Mouse (Mus musculus) CH12.LX (cell line): ENCODE data around the gene Hes5. TPM values are rescaled to one million over a fixed set of nuclear protein-coding genes. Genes with fewer than 3 reads are reported as not detected.

Source experiments
- DNase-seq: peaks from one replicate; pipeline ENCODE4 v3.0.0-alpha.2; 2013; ENCODE audit errors: extremely low read depth
- H3K27ac ChIP-seq: 2 replicates; pipeline ENCODE4 v1.5.1; 2012; ENCODE audit warnings: low read depth, mild to moderate bottlenecking, control low read depth, moderate library complexity; ENCODE audit not compliant: insufficient read depth
- H3K27me3 ChIP-seq: replicated peaks from 2 replicates; pipeline ENCODE3; 2012; ENCODE audit warnings: inconsistent platforms
- H3K36me3 ChIP-seq, 2 experiments: replicated peaks in 1 of 2; 2 replicates each; pipeline versions ENCODE3 to v1.6.1; 2012; ENCODE audit warnings: inconsistent platforms in 1 of 2, low read length in 1 of 2, mild to moderate bottlenecking in 1 of 2, mixed read lengths in 1 of 2, moderate library complexity in 1 of 2; ENCODE audit not compliant: control insufficient read depth in 1 of 2, insufficient read depth in 1 of 2
- H3K4me1 ChIP-seq, 2 experiments: 2 replicates each; pipeline ENCODE4 v1.6.1; 2012; ENCODE audit warnings: inconsistent platforms in 1 of 2, moderate library complexity in 1 of 2; ENCODE audit not compliant: insufficient read depth in 2 of 2, control insufficient read depth in 1 of 2
- H3K4me2 ChIP-seq: 2 replicates; pipeline ENCODE4 v1.6.1; 2012; ENCODE audit warnings: low read depth, mild to moderate bottlenecking, control low read depth; ENCODE audit not compliant: poor library complexity, insufficient read depth, severe bottlenecking
- H3K4me3 ChIP-seq, 3 experiments: fragments of 150-350 bp in 1 of 3; sonication (generic) in 1 of 3; replicated peaks in 1 of 3; 2 replicates each; pipeline versions ENCODE3 to v1.5.1; 2011 to 2012; ENCODE audit warnings: low read depth in 2 of 3, low read length in 2 of 3, mild to moderate bottlenecking in 2 of 3, moderate library complexity in 2 of 3, control low read depth in 1 of 3, improper control_type of control experiment in 1 of 3, inconsistent platforms in 1 of 3, mixed read lengths in 1 of 3; ENCODE audit not compliant: poor library complexity in 1 of 3
- H3K79me2 ChIP-seq: replicated peaks from 2 replicates; pipeline ENCODE4 v1.6.1; 2012; ENCODE audit warnings: mild to moderate bottlenecking, moderate library complexity; ENCODE audit not compliant: control insufficient read depth, poor library complexity, insufficient read depth, severe bottlenecking; ENCODE audit errors: extremely low read depth
- H3K9ac ChIP-seq: 2 replicates; pipeline ENCODE4 v1.6.1; 2012; ENCODE audit warnings: low read depth, mild to moderate bottlenecking, control low read depth, moderate library complexity; ENCODE audit not compliant: insufficient read depth
- H3K9me3 ChIP-seq: replicated peaks from 2 replicates; pipeline ENCODE3; 2012; ENCODE audit warnings: low read length, inconsistent platforms, mixed read lengths
- CHD2 ChIP-seq: IDR thresholded peaks from 2 replicates; pipeline ENCODE4 v1.6.1; 2011; ENCODE audit warnings: low read length, improper control_type of control experiment
- CTCF ChIP-seq, 2 experiments: IDR thresholded peaks in 1 of 2; conservative IDR thresholded peaks in 1 of 2; 2 replicates each; pipeline ENCODE4 v1.5.1; 2011 to 2012; ENCODE audit warnings: low read depth in 2 of 2, low read length in 2 of 2, improper control_type of control experiment in 1 of 2, inconsistent platforms in 1 of 2, mild to moderate bottlenecking in 1 of 2, moderate library complexity in 1 of 2
- ELF1 ChIP-seq: IDR thresholded peaks from 2 replicates; pipeline ENCODE4 v1.6.1; 2014; ENCODE audit warnings: low read depth, mild to moderate bottlenecking, inconsistent platforms, low read length, improper control_type of control experiment
- GABPA ChIP-seq: IDR thresholded peaks from 2 replicates; pipeline ENCODE4 v1.6.1; 2012; ENCODE audit warnings: low read depth, low read length, improper control_type of control experiment, inconsistent platforms; ENCODE audit not compliant: insufficient replicate concordance
- HCFC1 ChIP-seq: IDR thresholded peaks from 2 replicates; pipeline ENCODE4 v1.6.1; 2012; ENCODE audit warnings: low read depth, mild to moderate bottlenecking, inconsistent platforms, low read length, improper control_type of control experiment
- IRF4 ChIP-seq: IDR thresholded peaks from 2 replicates; pipeline ENCODE4 v1.6.1; 2014; ENCODE audit warnings: low read depth, mild to moderate bottlenecking, inconsistent platforms, low read length, improper control_type of control experiment
- JUN ChIP-seq: IDR thresholded peaks from 2 replicates; pipeline ENCODE4 v1.6.1; 2011; ENCODE audit warnings: low read depth, mild to moderate bottlenecking, low read length, improper control_type of control experiment, moderate library complexity; ENCODE audit not compliant: insufficient read depth
- JUND ChIP-seq: conservative IDR thresholded peaks from 2 replicates; pipeline ENCODE4 v1.6.1; 2011; ENCODE audit warnings: low read depth, low read length, improper control_type of control experiment
- MAFK ChIP-seq: IDR thresholded peaks from 2 replicates; pipeline ENCODE4 v1.6.1; 2011; ENCODE audit warnings: low read length, improper control_type of control experiment; ENCODE audit not compliant: insufficient replicate concordance
- MAZ ChIP-seq: IDR thresholded peaks from 2 replicates; pipeline ENCODE4 v1.6.1; 2012; ENCODE audit warnings: low read depth, mild to moderate bottlenecking, inconsistent platforms, low read length, improper control_type of control experiment, moderate library complexity
- MEF2A ChIP-seq: IDR thresholded peaks from 2 replicates; pipeline ENCODE4 v1.6.1; 2014; ENCODE audit warnings: low read depth, mild to moderate bottlenecking, inconsistent platforms, low read length, improper control_type of control experiment, borderline replicate concordance
- MXI1 ChIP-seq: IDR thresholded peaks from 2 replicates; pipeline ENCODE4 v1.6.1; 2011; ENCODE audit warnings: mild to moderate bottlenecking, low read depth, low read length, improper control_type of control experiment
- MYC ChIP-seq: IDR thresholded peaks from 2 replicates; pipeline ENCODE4 v1.6.1; 2011; ENCODE audit warnings: low read depth, mild to moderate bottlenecking, improper control_type of control experiment, low read length
- PAX5 ChIP-seq: IDR thresholded peaks from 2 replicates; pipeline ENCODE4 v1.6.1; 2012; ENCODE audit warnings: low read length, inconsistent platforms, mixed read lengths
- RAD21 ChIP-seq: IDR thresholded peaks from 2 replicates; pipeline ENCODE4 v1.6.1; 2011; ENCODE audit warnings: low read depth, mild to moderate bottlenecking, low read length, improper control_type of control experiment, moderate library complexity
- RCOR1 ChIP-seq: conservative IDR thresholded peaks from 2 replicates; pipeline ENCODE4 v1.6.1; 2012; ENCODE audit warnings: low read depth, mild to moderate bottlenecking, inconsistent platforms, low read length, improper control_type of control experiment
- SIN3A ChIP-seq: IDR thresholded peaks from 2 replicates; pipeline ENCODE4 v1.6.1; 2012; ENCODE audit warnings: low read length, improper control_type of control experiment, inconsistent platforms
- SMC3 ChIP-seq: IDR thresholded peaks from 2 replicates; pipeline ENCODE4 v1.6.1; 2011; ENCODE audit warnings: low read depth, low read length, improper control_type of control experiment
- TBP ChIP-seq: conservative IDR thresholded peaks from 2 replicates; pipeline ENCODE4 v1.6.1; 2011; ENCODE audit warnings: low read depth, low read length, improper control_type of control experiment
- USF1 ChIP-seq: IDR thresholded peaks from 2 replicates; pipeline ENCODE4 v1.6.1; 2014; ENCODE audit warnings: low read depth, mild to moderate bottlenecking, inconsistent platforms, low read length, improper control_type of control experiment
- USF2 ChIP-seq: conservative IDR thresholded peaks from 2 replicates; pipeline ENCODE4 v1.6.1; 2011; ENCODE audit warnings: low read depth, low read length, improper control_type of control experiment
- ZMIZ1 ChIP-seq: IDR thresholded peaks from 2 replicates; pipeline ENCODE4 v1.6.1; 2012; ENCODE audit warnings: low read depth, mild to moderate bottlenecking, inconsistent platforms, low read length, improper control_type of control experiment
- dilution Hi-C: fragments of 300-500 bp; cut with MboI; formaldehyde crosslinking; loops from 2 replicates; pipeline ENCODE4 v1.14.3; 2020; ENCODE audit warnings: low sequenced_read_pairs; ENCODE audit not compliant: extremely low pct_unique_long_range_greater_than_20kb, extremely low pct_ligation_motif_present
- in situ Hi-C: fragments of 300-500 bp; cut with MboI; formaldehyde crosslinking; loops from 3 replicates; pipeline ENCODE4 v1.14.3; 2019; ENCODE audit warnings: low sequenced_read_pairs, low pct_ligation_motif_present, low pct_unique_long_range_greater_than_20kb, mixed read lengths
- polyA plus RNA-seq: library from polyadenylated mRNA; unstranded; fragments of >175 nt; gene quantifications from 2 replicates; pipeline ENCODE4 v1.2.1, GENCODE M21; 2012; ENCODE audit warnings: low read depth; ENCODE audit not compliant: insufficient read length
- total RNA-seq, 2 experiments: library from RNA; depleted of rRNA; stranded (reverse); fragments of 300-350 nt in 1 of 2; fragments of >200 nt in 1 of 2; gene quantifications; 2 replicates each; pipeline ENCODE4 v1.2.3; 2012 to 2014

Gene Hes5
- total and polyA plus RNA-seq, 3 experiments: 1.7 to 6.8 (median 2.1) TPM

GRCm38 (mm10) chr4:155010870-155011269, 50.1 kb downstream of the Hes5 start:
- DNase-seq: no peak
- no peaks in the 10 kb centered on the region for H3K9me3 ChIP-seq
- H3K27ac ChIP-seq: no peak overlapping the region
- H3K27me3 ChIP-seq: peaks cover 98% of the 10 kb centered on the region
- H3K4me1 ChIP-seq: peaks cover 4 to 8% of the 10 kb centered on the region in 2 experiments
- H3K4me3 ChIP-seq: no peak overlapping the region
- H3K36me3 ChIP-seq: no peaks in the 10 kb centered on the region
- in situ Hi-C loops: no loop called here
- no peak overlapping the region for H3K9ac ChIP-seq
- H3K79me2 ChIP-seq: no peaks in the 10 kb centered on the region
- dilution Hi-C loops: no loop called here
- no peak overlapping the region for H3K4me2 ChIP-seq
- TF ChIP-seq SMC3 (no peak), CHD2 (no peak), USF1 (no peak), SIN3A (no peak), RAD21 (no peak), TBP (no peak), JUN (no peak), MYC (no peak), MEF2A (no peak), CTCF (conservative IDR thresholded peaks at IDR 0.05 in 1 of 2, IDR thresholded peaks at IDR 0.05 in 1 of 2; ENCODE audit: low read depth in 2 of 2, low read length in 2 of 2) (no peak), ZMIZ1 (no peak), IRF4 (no peak), RCOR1 (no peak), GABPA (no peak), PAX5 (no peak), MXI1 (no peak), JUND (no peak), USF2 (no peak)

- H3K79me2 ChIP-seq: no peaks in the 10 kb centered on the region
- H3K4me2 ChIP-seq: no peak overlapping the region
- TF ChIP-seq ELF1: no peak
- TF ChIP-seq MAZ: no peak
- no peak for TF ChIP-seq HCFC1
- no peak for TF ChIP-seq MAFK
- no peak for TF ChIP-seq ZMIZ1
- no peak for TF ChIP-seq CHD2
- no peak for TF ChIP-seq PAX5
- no peak overlapping the region for H3K4me3 ChIP-seq
- H3K9me3 ChIP-seq: no peaks in the 10 kb centered on the region
- peaks cover 98% of the 10 kb centered on the region for H3K27me3 ChIP-seq
- in situ Hi-C loops: no loop called here
- H3K27ac ChIP-seq: no peak overlapping the region
- no peaks in the 10 kb centered on the region for H3K36me3 ChIP-seq
- H3K4me1 ChIP-seq: peaks cover 4 to 8% of the 10 kb centered on the region in 2 experiments
- no peak for DNase-seq
- dilution Hi-C loops: no loop called here
- no peak overlapping the region for H3K9ac ChIP-seq
Measured at GRCm38 (mm10) chr4:155011312-155012025, 50.7 kb downstream of the Hes5 start.

Other genes with a start within 250 kb of the Hes5 start
- gene Ttc34, start 123.5 kb upstream of the Hes5 start, total RNA-seq (2012; rRNA removed): not detected in 2 replicates
- gene Ttc34, start 123.5 kb upstream of the Hes5 start, total RNA-seq (2014; rRNA removed): not detected in 2 replicates
- gene Ttc34, start 123.5 kb upstream of the Hes5 start, polyA plus RNA-seq: not detected in 2 replicates
- gene Mmel1, start 91.3 kb upstream of the Hes5 start, total RNA-seq (2012; rRNA removed): 2.0 and 3.9 TPM in 2 replicates
- gene Mmel1, start 91.3 kb upstream of the Hes5 start, total RNA-seq (2014; rRNA removed): 2.0 and 2.2 TPM in 2 replicates
- 0.70 and 0.71 TPM in 2 replicates for gene Mmel1, start 91.3 kb upstream of the Hes5 start, polyA plus RNA-seq
- gene Fam213b, start 61.8 kb upstream of the Hes5 start, total RNA-seq (2012; rRNA removed): 28.3 and 49.8 TPM in 2 replicates
- 6.1 and 7.5 TPM in 2 replicates for gene Fam213b, start 61.8 kb upstream of the Hes5 start, total RNA-seq (2014; rRNA removed)
- 5.5 and 7.0 TPM in 2 replicates for gene Fam213b, start 61.8 kb upstream of the Hes5 start, polyA plus RNA-seq
- 68.3 and 109 TPM in 2 replicates for gene Tnfrsf14, start 32.4 kb upstream of the Hes5 start, total RNA-seq (2012; rRNA removed)
- 21.0 and 25.9 TPM in 2 replicates for gene Tnfrsf14, start 32.4 kb upstream of the Hes5 start, total RNA-seq (2014; rRNA removed)
- gene Tnfrsf14, start 32.4 kb upstream of the Hes5 start, polyA plus RNA-seq: 19.8 and 20.0 TPM in 2 replicates
- gene Pank4, start 3.2 kb downstream of the Hes5 start, total RNA-seq (2012; rRNA removed): 30.6 and 34.7 TPM in 2 replicates
- 27.6 and 28.1 TPM in 2 replicates for gene Pank4, start 3.2 kb downstream of the Hes5 start, total RNA-seq (2014; rRNA removed)
- gene Pank4, start 3.2 kb downstream of the Hes5 start, polyA plus RNA-seq: 22.4 and 23.2 TPM in 2 replicates
- gene Plch2, start 95.9 kb downstream of the Hes5 start, total RNA-seq (2012; rRNA removed): 0.38 and 0.47 TPM in 2 replicates
- 0.04 and 0.09 TPM in 2 replicates for gene Plch2, start 95.9 kb downstream of the Hes5 start, total RNA-seq (2014; rRNA removed)
- gene Plch2, start 95.9 kb downstream of the Hes5 start, polyA plus RNA-seq: 0.16 and 0.17 TPM in 2 replicates
- 15.7 and 21.9 TPM in 2 replicates for gene Pex10, start 106.1 kb downstream of the Hes5 start, total RNA-seq (2012; rRNA removed)
- 9.2 and 10.2 TPM in 2 replicates for gene Pex10, start 106.1 kb downstream of the Hes5 start, total RNA-seq (2014; rRNA removed)
- gene Pex10, start 106.1 kb downstream of the Hes5 start, polyA plus RNA-seq: 14.2 and 15.6 TPM in 2 replicates
- 126 and 138 TPM in 2 replicates for gene Rer1, start 125.5 kb downstream of the Hes5 start, total RNA-seq (2012; rRNA removed)
- gene Rer1, start 125.5 kb downstream of the Hes5 start, total RNA-seq (2014; rRNA removed): 221 and 232 TPM in 2 replicates
- gene Rer1, start 125.5 kb downstream of the Hes5 start, polyA plus RNA-seq: 123 and 135 TPM in 2 replicates
- 7.1 and 8.7 TPM in 2 replicates for gene Morn1, start 125.7 kb downstream of the Hes5 start, total RNA-seq (2012; rRNA removed)
- 4.0 and 4.2 TPM in 2 replicates for gene Morn1, start 125.7 kb downstream of the Hes5 start, total RNA-seq (2014; rRNA removed)
- gene Morn1, start 125.7 kb downstream of the Hes5 start, polyA plus RNA-seq: 3.8 and 6.3 TPM in 2 replicates